Mouse (Mus musculus): ENCODE results near the gene Mvk.

DNA sequence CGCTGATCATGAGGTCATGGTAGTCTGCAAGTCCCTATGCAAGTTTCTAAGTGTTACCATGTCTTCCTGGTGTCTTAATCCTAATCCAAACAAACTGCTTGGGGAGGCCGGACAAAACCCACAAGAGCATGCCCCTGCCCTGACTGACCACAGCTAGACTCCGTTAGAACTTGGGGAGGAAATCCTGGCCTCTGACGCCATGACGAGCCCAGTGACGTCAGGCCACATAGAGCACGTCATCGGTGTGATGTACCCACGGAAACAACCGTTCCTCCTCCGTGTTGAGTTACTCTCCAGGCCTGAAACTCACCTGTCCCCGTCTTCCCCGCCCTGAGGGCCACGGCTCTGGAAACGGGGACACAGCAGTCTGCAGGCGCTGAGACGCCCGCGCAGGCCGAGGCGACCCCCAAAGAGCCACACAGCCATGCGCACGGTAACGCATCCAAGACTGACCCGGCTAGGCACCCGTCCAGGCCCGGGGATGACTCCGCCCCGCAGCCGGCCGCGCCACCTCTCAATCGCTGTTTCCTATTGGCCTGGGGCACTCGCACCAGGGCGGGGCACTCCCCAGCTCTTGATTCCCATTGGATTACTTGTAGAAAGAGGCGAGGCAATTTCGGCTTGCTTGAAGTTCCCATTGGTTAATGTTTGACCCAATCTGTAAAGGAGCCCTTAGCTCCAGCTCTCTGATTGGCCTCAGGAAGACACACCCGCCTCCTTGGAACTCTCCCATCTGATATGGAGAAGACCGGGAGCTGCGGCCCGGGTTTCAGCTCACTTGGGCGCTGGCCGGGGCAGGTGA, at the start of gene Mvk, which contains the start of gene Mmab:
- TF ChIP-seq CTCF (IDR thresholded peaks at IDR 0.05 in 2 of 3, conservative IDR thresholded peaks at IDR 0.05 in 1 of 3; ENCODE audit: control insufficient read depth in 1 of 3, insufficient read depth in 1 of 3, low read depth in 2 of 3, low read length in 3 of 3, poor library complexity in 1 of 3, severe bottlenecking in 1 of 3) (no peak), POLR2A (IDR thresholded peaks at IDR 0.05; ENCODE audit: control insufficient read depth in 1 of 2, insufficient read depth in 1 of 2, low read depth in 1 of 2, low read length in 2 of 2, poor library complexity in 1 of 2) (peak; percentile 12 to 89; a peak in 3 of 4 replicates), POLR2AphosphoS2 (IDR thresholded peaks at IDR 0.05; ENCODE audit: low read length) (peak; percentile 58), MYC (IDR thresholded peaks at IDR 0.05; ENCODE audit: low read depth, low read length) (peak; percentile 72), EP300 (IDR thresholded peaks at IDR 0.05; ENCODE audit: low read depth in 1 of 2, low read length in 2 of 2) (peak in 1 of 2 experiments; percentile 12; a peak in 1 of 4 replicates)

Measured in MEL (cell line).